Mouse (Mus musculus) embryo, embryonic 11.5 days (tissue): Measurements from ENCODE around the gene Uts2b.
"Not testable (repeated sequence)": the region's sequence is repeated elsewhere in the genome, so short reads cannot be mapped to it uniquely, and the experiment has no call there.

Experiments
- DNase-seq: peaks from one replicate; pipeline ENCODE4 v3.0.0-alpha.2; 2012; ENCODE audit warnings: low read depth, low spot score

The Uts2b gene

GRCm38 (mm10) chr16:27375318-27375717 lies 5.3 kb upstream of the Uts2b start:
- DNase-seq: no peak

GRCm38 (mm10) chr16:27374139-27374538 lies 4.1 kb upstream of the Uts2b start:
- DNase-seq: no peak

GRCm38 (mm10) chr16:27370700-27371099 lies 661 bp upstream of the Uts2b start:
- DNase-seq: no peak

GRCm38 (mm10) chr16:27360059-27360458 lies 10.0 kb downstream of the Uts2b start:
- DNase-seq: no peak

GRCm38 (mm10) chr16:27354464-27354863 lies 15.6 kb downstream of the Uts2b start:
- no peak for DNase-seq

- DNase-seq: no peak
These were observed 20.0 kb downstream of the Uts2b start for GRCm38 (mm10) chr16:27349878-27350532.

GRCm38 (mm10) chr16:27349235-27349634 lies 20.8 kb downstream of the Uts2b start:
- DNase-seq: no peak

GRCm38 (mm10) chr16:27348359-27348758 lies 21.7 kb downstream of the Uts2b start:
- no peak for DNase-seq

GRCm38 (mm10) chr16:27347521-27347920 lies 22.5 kb downstream of the Uts2b start:
- DNase-seq: no peak

- no peak for DNase-seq
These were observed 43.6 kb downstream of the Uts2b start for GRCm38 (mm10) chr16:27326463-27326862.

- DNase-seq: no peak
These were observed 48.0 kb downstream of the Uts2b start for GRCm38 (mm10) chr16:27322047-27322446.

- DNase-seq: no peak
These were observed 50.9 kb downstream of the Uts2b start for GRCm38 (mm10) chr16:27319099-27319498.

GRCm38 (mm10) chr16:27307189-27307588 lies 62.9 kb downstream of the Uts2b start, which contains the start of gene Ostn:
TSS of gene Ostn (plus strand) at chr16:27307489.
- not testable (repeated sequence) for DNase-seq
